Mouse (Mus musculus) gastrocnemius, adult 8-10 months (tissue): Measurements from ENCODE around the gene Rwdd2a. TPM values are rescaled to one million over a fixed set of nuclear protein-coding genes. Genes with fewer than 3 reads are reported as not detected.
A peak's percentile ranks its signal among the peaks of the same experiment; 100 is the strongest.

Experiments
- DNase-seq, 2 experiments: peaks; one replicate each; pipeline ENCODE4 v3.0.0; 2022; ENCODE audit warnings: low spot score in 2 of 2
- total RNA-seq, 4 experiments: library from RNA; stranded (reverse); gene quantifications; 2 replicates each; pipeline ENCODE4 v1.2.4; 2022

The Rwdd2a gene
- under 1 TPM in 2 of 4 experiments, not detected in 2; 0.22 to 0.36 TPM for total RNA-seq

GRCm38 (mm10) chr9:86571540-86572135 is at the start of gene Rwdd2a, which contains the start of gene Pgm3:
Gene Rwdd2a, plus strand, starts transcription at chr9:86571991.
Gene Pgm3, minus strand, starts transcription at chr9:86571842.
- DNase-seq, result peak; percentile 92 to 93

- no peak for DNase-seq
Measured at GRCm38 (mm10) chr9:86522335-86522734, 49.5 kb upstream of the Rwdd2a start.

GRCm38 (mm10) chr9:86525600-86525999 is 46.2 kb upstream of the Rwdd2a start:
- no peak for DNase-seq

- no peak for DNase-seq
Measured at GRCm38 (mm10) chr9:86534071-86534470, 37.7 kb upstream of the Rwdd2a start.

GRCm38 (mm10) chr9:86543451-86543850 is 28.3 kb upstream of the Rwdd2a start:
- no peak for DNase-seq

- no peak for DNase-seq
Measured at GRCm38 (mm10) chr9:86544559-86544958, 27.2 kb upstream of the Rwdd2a start.

- no peak for DNase-seq
Measured at GRCm38 (mm10) chr9:86549637-86550162, 22.1 kb upstream of the Rwdd2a start.

- no peak for DNase-seq
Measured at GRCm38 (mm10) chr9:86550717-86551116, 21.1 kb upstream of the Rwdd2a start.

- no peak for DNase-seq
Measured at GRCm38 (mm10) chr9:86553886-86554285, 17.9 kb upstream of the Rwdd2a start.

GRCm38 (mm10) chr9:86554641-86555040 is 17.1 kb upstream of the Rwdd2a start:
- DNase-seq, result no peak

GRCm38 (mm10) chr9:86560543-86560942 is 11.2 kb upstream of the Rwdd2a start:
- DNase-seq, result no peak

GRCm38 (mm10) chr9:86569314-86569910 is 2.4 kb upstream of the Rwdd2a start:
- no peak for DNase-seq

GRCm38 (mm10) chr9:86570261-86570890 is 1.4 kb upstream of the Rwdd2a start:
- DNase-seq, result no peak

- no peak for DNase-seq
Measured at GRCm38 (mm10) chr9:86570946-86571345, 845 bp upstream of the Rwdd2a start.

GRCm38 (mm10) chr9:86572196-86572595 is 405 bp downstream of the Rwdd2a start:
- no peak for DNase-seq

- peak; percentile 62 for DNase-seq
Measured at GRCm38 (mm10) chr9:86572636-86573291, 973 bp downstream of the Rwdd2a start.

GRCm38 (mm10) chr9:86573616-86574303 is 2.0 kb downstream of the Rwdd2a start:
- DNase-seq, result no peak

- DNase-seq, result no peak
Measured at GRCm38 (mm10) chr9:86575178-86575577, 3.4 kb downstream of the Rwdd2a start.

GRCm38 (mm10) chr9:86579657-86580056 is 7.9 kb downstream of the Rwdd2a start:
- DNase-seq, result no peak

- DNase-seq, result peak; percentile 35 to 46
Measured at GRCm38 (mm10) chr9:86583740-86584139, 11.9 kb downstream of the Rwdd2a start.
